12 mouse cellular contexts compared by ENCODE assay signal in the genomic region with DNA sequence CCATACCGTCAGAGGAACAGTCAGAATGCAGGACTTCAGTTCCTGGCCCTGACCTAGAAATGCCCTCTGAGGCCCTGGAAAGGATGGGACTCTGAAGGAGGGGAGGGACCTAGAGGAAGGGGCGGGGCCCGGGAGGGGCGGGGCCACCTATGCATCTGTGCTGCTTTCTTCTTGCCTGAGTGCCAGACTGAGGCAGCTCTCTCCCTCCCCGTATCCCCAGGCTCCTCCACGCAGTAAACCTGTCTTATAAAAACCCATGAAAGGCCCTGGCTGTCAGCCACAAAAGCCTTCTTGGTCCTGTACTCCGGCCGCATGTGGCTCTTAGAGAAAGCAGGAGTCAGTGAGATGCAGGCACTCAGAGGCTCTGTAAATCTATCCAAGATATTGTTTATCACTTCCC. TPM values are rescaled to one million over a fixed set of nuclear protein-coding genes. Genes with fewer than 3 reads are reported as not detected.
A peak's percentile ranks its signal among the peaks of the same experiment; 100 is the strongest.
DNase-seq lines count a peak whose midpoint lies in the region; ATAC-seq lines count a peak whose summit lies in the region.
"Had no signal": no experiment of that assay in that cellular context is flagged by ENCODE, and none has a peak within 500 bp of the region (broad histone marks: within the 10 kb centered on the region; RNA-seq: fewer than 3 reads in every experiment).

No protein-coding gene starts in this region.

- no peak overlapping the region for H3K27ac ChIP-seq in kidney, embryonic 16.5 days (ENCODE audit: low read length)
- H3K27ac ChIP-seq in embryonic facial prominence, embryonic 11.5 days (replicated peaks; ENCODE audit: low read depth, low read length), result no peak overlapping the region
- no peak overlapping the region for H3K27ac ChIP-seq in neural tube, embryonic 11.5 days (ENCODE audit: low read depth, low read length)
- H3K27ac ChIP-seq: embryonic facial prominence, embryonic 12.5 days had no signal

- WGBS in kidney, embryonic 16.5 days, result 9% methylated on average over 8 of the region's 8 CpGs
- WGBS in embryonic facial prominence, embryonic 11.5 days, result 21% methylated on average over 8 of the region's 8 CpGs
- 13% methylated on average over 7 of the region's 8 CpGs for WGBS in neural tube, embryonic 11.5 days

- DNase-seq in kidney, adult 9 months, result no peak
- peak; percentile 13 for DNase-seq in NIH3T3 (ENCODE audit: low read depth)
- DNase-seq in embryonic facial prominence, embryonic 11.5 days (ENCODE audit: low spot score), result peak; percentile 53
- DNase-seq in neural tube, embryonic 11.5 days (ENCODE audit: low spot score), result peak; percentile 48
- no peak for DNase-seq in gastrocnemius, adult 18-20 months (ENCODE audit: low spot score)
- DNase-seq in ovary, postnatal 10 days (ENCODE audit: low spot score), result no peak
- no peak for DNase-seq in adrenal gland, postnatal 14 days
- DNase-seq: kidney, adult 8-10 months; lung, postnatal 4 days had no signal

- H3K4me1 ChIP-seq in kidney, embryonic 16.5 days (ENCODE audit: insufficient read depth, low read length), result no peaks in the 10 kb centered on the region
- no peaks in the 10 kb centered on the region for H3K4me1 ChIP-seq in embryonic facial prominence, embryonic 11.5 days (ENCODE audit: control insufficient read depth, insufficient read depth, low read length)
- H3K4me1 ChIP-seq in neural tube, embryonic 11.5 days (ENCODE audit: control insufficient read depth, insufficient read depth, low read length), result 0 out of 2 replicates have a peak, but pooled peaks cover 4% of the 10 kb centered on the region
- H3K4me1 ChIP-seq: embryonic facial prominence, embryonic 12.5 days had no signal

- H3K4me2 ChIP-seq in kidney, embryonic 16.5 days (replicated peaks; ENCODE audit: low read depth, low read length), result no peak overlapping the region
- no peak overlapping the region for H3K4me2 ChIP-seq in embryonic facial prominence, embryonic 11.5 days (ENCODE audit: low read depth, low read length)
- H3K4me2 ChIP-seq in neural tube, embryonic 11.5 days (ENCODE audit: low read depth), result no peak overlapping the region
- H3K4me2 ChIP-seq: embryonic facial prominence, embryonic 12.5 days had no signal

- peak; percentile 49; the same call in 1 of the 2 replicates for ATAC-seq in kidney, embryonic 16.5 days (ENCODE audit: low FRiP score, low TSS enrichment)
- ATAC-seq in embryonic facial prominence, embryonic 11.5 days (replicated peaks; ENCODE audit: insufficient number of reproducible peaks, low FRiP score, low TSS enrichment, low read depth), result no peak
- no peak for ATAC-seq in neural tube, embryonic 11.5 days (ENCODE audit: insufficient read depth, low FRiP score, low TSS enrichment)

- H3K4me3 ChIP-seq in kidney, embryonic 16.5 days (ENCODE audit: low read length), result no peak overlapping the region
- no peak overlapping the region for H3K4me3 ChIP-seq in embryonic facial prominence, embryonic 11.5 days (ENCODE audit: low read depth, low read length)
- no peak overlapping the region for H3K4me3 ChIP-seq in neural tube, embryonic 11.5 days (ENCODE audit: low read depth, low read length)
- H3K4me3 ChIP-seq: embryonic facial prominence, embryonic 12.5 days had no signal

- H3K27me3 ChIP-seq in kidney, embryonic 16.5 days (ENCODE audit: insufficient read depth, low read length), result no peaks in the 10 kb centered on the region
- H3K27me3 ChIP-seq in embryonic facial prominence, embryonic 11.5 days (ENCODE audit: control insufficient read depth, insufficient read depth, low read length), result no peaks in the 10 kb centered on the region
- no peaks in the 10 kb centered on the region for H3K27me3 ChIP-seq in neural tube, embryonic 11.5 days (ENCODE audit: control insufficient read depth, insufficient read depth, low read length)

- no peaks in the 10 kb centered on the region for H3K36me3 ChIP-seq in kidney, embryonic 16.5 days (ENCODE audit: insufficient read depth, low read length)
- no peaks in the 10 kb centered on the region for H3K36me3 ChIP-seq in embryonic facial prominence, embryonic 11.5 days (replicated peaks; ENCODE audit: control insufficient read depth, insufficient read depth, low read depth, low read length)
- H3K36me3 ChIP-seq in neural tube, embryonic 11.5 days (ENCODE audit: control insufficient read depth, insufficient read depth, low read length), result no peaks in the 10 kb centered on the region
- H3K36me3 ChIP-seq: embryonic facial prominence, embryonic 12.5 days had no signal

- H3K9ac ChIP-seq in kidney, embryonic 16.5 days (replicated peaks; ENCODE audit: low read length), result no peak overlapping the region
- no peak overlapping the region for H3K9ac ChIP-seq in embryonic facial prominence, embryonic 11.5 days (replicated peaks; ENCODE audit: low read length)
- no peak overlapping the region for H3K9ac ChIP-seq in neural tube, embryonic 11.5 days (ENCODE audit: low read length)
- H3K9ac ChIP-seq: embryonic facial prominence, embryonic 12.5 days had no signal

- H3K9me3 ChIP-seq in kidney, embryonic 16.5 days (ENCODE audit: low read length), result no peaks in the 10 kb centered on the region
- H3K9me3 ChIP-seq in embryonic facial prominence, embryonic 11.5 days (replicated peaks; ENCODE audit: control insufficient read depth, low read length), result no peaks in the 10 kb centered on the region
- no peaks in the 10 kb centered on the region for H3K9me3 ChIP-seq in neural tube, embryonic 11.5 days (ENCODE audit: control insufficient read depth, low read length)
- H3K9me3 ChIP-seq: embryonic facial prominence, embryonic 12.5 days had no signal

RNA-seq across cellular contexts. Expression of gene Pcbd1, which starts 44.0 kb away (rescaled TPM):
- polyA plus RNA-seq in kidney, embryonic 16.5 days (2015; fragmentation: Nextera tagmentation; extraction: Ambion mirVana), result 183 TPM in 2 replicates
- polyA plus RNA-seq in embryonic facial prominence, embryonic 11.5 days (2014; fragmentation: Nextera tagmentation; extraction: Ambion mirVana), result 16.4 and 19.1 TPM in 2 replicates
- 26.0 and 26.1 TPM in 2 replicates for polyA plus RNA-seq in neural tube, embryonic 11.5 days (2014; fragmentation: Nextera tagmentation; extraction: Ambion mirVana)
- 1 to 10 TPM in 1 of 2 experiments, under 1 TPM in 1; 0.50 to 1.2 TPM for total RNA-seq in gastrocnemius, adult 18-20 months (2021)
- total RNA-seq in adrenal gland, postnatal 14 days (2021), result 21.0 and 68.0 TPM in 2 replicates
- total RNA-seq: MEL had no signal

Comparison
In these comparisons a context has a peak if more than half of its experiments do, and no peak if none do; other contexts are left out.
1. DNase-seq: peak in NIH3T3 (single experiment), embryonic facial prominence, embryonic 11.5 days (single experiment) and neural tube, embryonic 11.5 days (single experiment); none in kidney, adult 9 months (single experiment), gastrocnemius, adult 18-20 months (single experiment), ovary, postnatal 10 days (single experiment) and adrenal gland, postnatal 14 days (single experiment).